Mouse (Mus musculus) central nervous system, embryonic 11.5 days (tissue): ENCODE data around the gene Gata1. TPM values are rescaled to one million over a fixed set of nuclear protein-coding genes. Genes with fewer than 3 reads are reported as not detected.

Experiments used
- polyA plus RNA-seq: library from polyadenylated mRNA; depleted of rRNA; stranded (reverse); fragments of >200 nt; gene quantifications from 2 replicates; pipeline ENCODE4 v1.2.3, GENCODE M21; 2012; rRNA removed

Gata1 gene
- polyA plus RNA-seq, result 9.1 and 11.0 TPM in 2 replicates

DNA sequence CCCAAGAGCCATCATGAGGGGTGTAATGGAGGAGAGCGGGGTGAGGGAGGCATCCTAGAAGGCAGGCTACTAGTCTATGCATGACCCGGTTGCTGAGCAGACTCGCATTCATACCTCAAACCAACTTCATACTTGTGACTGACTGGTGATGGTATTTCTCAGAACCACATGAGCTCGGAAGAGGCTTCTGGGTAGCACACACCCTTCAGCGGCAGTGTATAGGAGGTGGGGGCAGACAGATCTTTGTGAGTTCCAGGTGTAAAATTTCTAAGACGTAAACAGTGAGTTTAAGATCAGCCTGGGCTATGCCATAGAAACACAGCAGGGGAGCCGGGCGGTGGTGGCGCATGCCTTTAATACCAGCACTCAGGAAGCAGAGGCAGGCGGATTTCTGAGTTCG, at the start of gene Gata1:
Gene Gata1, minus strand, starts transcription at position 180 of the 400 bp plus-strand sequence.

DNA sequence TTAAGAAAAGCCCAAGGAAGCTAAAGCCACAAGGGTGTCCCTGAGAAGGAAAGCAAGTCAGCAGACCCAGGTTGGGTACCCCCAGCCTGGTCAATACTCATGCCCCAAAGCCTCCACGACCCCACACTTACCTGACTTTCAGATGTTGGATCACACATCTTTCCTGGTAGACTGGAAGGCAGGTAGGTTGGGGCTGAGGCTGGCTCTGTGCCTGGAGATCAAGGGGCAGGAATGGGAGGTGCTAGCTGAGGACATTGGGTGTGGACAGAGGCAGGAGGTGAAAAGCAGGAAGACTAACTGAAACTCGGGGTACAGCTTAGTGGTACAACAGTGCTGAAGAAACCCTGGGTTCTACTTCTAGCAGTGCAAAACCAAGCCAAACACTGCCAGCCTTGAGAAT, 40.4 kb upstream of the Gata1 start, which contains the start of gene Glod5:
Gene Glod5, minus strand, starts transcription at position 207 of the 400 bp plus-strand sequence.

DNA sequence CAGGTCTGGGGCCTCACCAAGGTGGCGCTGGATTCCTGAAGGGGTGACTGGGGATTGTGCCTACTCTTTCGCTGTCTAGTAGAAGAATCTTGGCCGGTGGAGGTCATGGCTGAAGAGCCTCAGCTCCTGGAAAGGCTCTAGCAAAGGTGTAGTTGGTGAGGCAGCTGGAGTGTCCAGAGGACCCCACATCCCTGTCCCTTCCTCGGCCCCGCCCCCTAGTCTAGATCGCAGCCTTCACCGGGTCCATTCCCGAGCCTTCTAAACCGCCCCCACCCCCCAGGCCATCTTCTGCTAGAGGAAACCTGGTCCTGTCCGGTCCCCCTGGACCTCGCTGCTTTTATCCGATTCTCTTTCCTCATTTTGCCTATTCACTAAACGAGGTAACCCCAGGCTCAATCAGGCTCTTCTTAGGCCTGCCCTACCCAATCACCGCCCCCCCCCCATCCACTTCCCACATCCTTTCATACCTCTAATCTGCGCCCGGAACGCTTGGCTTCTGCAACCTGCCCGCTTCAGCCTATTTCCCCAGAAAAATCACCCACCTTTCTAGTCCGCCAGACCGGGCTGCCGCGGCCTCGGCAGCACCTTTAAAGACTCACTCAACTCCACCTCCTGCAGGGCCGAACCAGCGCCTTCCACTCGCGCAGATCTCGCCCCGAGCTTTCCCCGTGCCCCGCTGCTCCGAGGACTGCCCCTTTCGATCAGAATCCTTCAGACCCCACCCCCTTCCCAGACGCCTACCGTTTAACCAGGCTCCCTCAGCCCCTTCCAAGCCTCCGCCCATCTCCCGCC, 30.6 kb downstream of the Gata1 start, which contains the start of gene Hdac6:
Gene Hdac6, minus strand, starts transcription at position 782 of the 792 bp plus-strand sequence.

DNA sequence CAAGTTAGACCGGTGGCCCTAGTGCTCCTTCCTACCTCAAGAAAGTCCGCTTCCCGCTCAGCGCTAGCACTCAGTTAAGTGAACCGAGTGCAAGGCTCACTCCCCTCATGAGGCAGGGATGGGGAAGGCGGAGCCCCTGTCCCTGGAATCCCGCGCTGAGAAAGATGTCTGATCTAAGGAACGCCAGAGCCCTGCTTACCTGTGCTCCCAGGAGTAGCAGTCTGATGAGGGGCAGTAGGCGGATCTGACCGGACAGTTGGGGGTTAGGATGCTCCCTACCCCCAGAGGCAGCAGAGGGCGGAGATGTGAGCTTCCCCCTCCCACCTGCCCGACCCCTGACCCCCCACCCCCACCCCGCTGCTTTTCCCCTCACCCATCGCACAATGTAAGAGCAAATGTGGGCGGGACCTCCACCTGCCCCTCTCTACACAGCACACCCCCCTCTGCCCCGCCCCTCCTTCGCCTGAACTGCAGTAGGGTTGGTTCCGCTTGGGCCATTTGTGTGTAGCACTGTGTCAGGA, 49.5 kb downstream of the Gata1 start, which contains the start of gene Eras:
Gene Eras, minus strand, starts transcription at position 338 of the 521 bp plus-strand sequence.

DNA sequence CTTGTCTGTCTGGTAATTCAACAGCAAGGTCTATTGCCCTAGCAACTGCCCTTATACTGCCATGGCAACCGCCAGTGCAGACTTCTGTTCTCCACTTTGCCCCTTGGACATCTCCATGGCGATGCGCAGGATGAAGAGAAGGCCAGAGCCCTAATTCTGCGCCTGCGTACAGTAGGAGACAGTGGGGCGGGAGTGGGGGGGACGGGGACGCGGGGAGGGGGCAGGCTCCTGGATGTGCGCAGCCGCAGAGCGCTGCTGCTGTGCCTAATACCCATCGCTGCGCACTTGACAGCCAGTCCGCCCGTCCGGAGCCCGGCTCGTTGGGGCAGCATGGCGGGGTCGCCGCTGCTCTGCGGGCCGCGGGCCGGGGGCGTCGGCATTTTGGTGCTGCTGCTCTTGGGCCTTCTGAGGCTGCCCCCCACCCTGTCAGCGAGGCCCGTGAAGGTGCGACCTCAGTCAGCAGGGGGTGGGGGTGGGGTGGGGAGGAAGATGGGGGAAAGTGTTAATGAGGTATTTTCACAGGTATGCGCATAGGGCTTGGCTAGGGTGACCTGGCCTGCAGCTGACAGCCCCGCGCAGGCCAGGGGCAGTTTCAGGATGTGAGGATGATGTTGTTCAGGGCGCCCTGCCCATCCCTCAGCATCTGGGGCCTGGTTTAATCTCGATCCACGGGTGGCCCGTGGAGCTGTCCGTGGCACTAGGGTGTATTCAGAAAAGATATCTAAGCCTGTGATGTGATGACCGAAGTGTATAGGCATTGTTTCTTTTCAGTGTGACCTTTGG, 58.1 kb downstream of the Gata1 start, which contains the start of gene Pcsk1n:
Gene Pcsk1n, plus strand, starts transcription at position 222 of the 783 bp plus-strand sequence.

Other genes with a start within 250 kb of the Gata1 start
- gene Praf2, start 249.6 kb downstream of the Gata1 start, polyA plus RNA-seq, result 53.9 and 70.5 TPM in 2 replicates
- gene Ccdc120, start 227.2 kb downstream of the Gata1 start, polyA plus RNA-seq, result 20.3 and 22.5 TPM in 2 replicates
- 16.0 and 21.7 TPM in 2 replicates for gene Tfe3, start 215.5 kb downstream of the Gata1 start, polyA plus RNA-seq
- gene Gripap1, start 188.3 kb downstream of the Gata1 start, polyA plus RNA-seq, result 72.0 and 84.3 TPM in 2 replicates
- 2.8 and 3.9 TPM in 2 replicates for gene Kcnd1, start 155.8 kb downstream of the Gata1 start, polyA plus RNA-seq
- gene Otud5, start 136.7 kb downstream of the Gata1 start, polyA plus RNA-seq, result 43.7 and 56.6 TPM in 2 replicates
- gene Pim2, start 99.8 kb downstream of the Gata1 start, polyA plus RNA-seq, result 11.3 and 13.8 TPM in 2 replicates
- 15.1 and 29.0 TPM in 2 replicates for gene Slc35a2, start 94.0 kb downstream of the Gata1 start, polyA plus RNA-seq
- gene Pqbp1, start 78.8 kb downstream of the Gata1 start, polyA plus RNA-seq, result 167 and 254 TPM in 2 replicates
- 52.5 and 81.8 TPM in 2 replicates for gene Timm17b, start 78.7 kb downstream of the Gata1 start, polyA plus RNA-seq
- gene Gm10491, start 70.2 kb downstream of the Gata1 start, polyA plus RNA-seq, result not detected in 2 replicates
- gene Gm10490, start 68.5 kb downstream of the Gata1 start, polyA plus RNA-seq, result 0.29 TPM in 1 of 2 replicates, not detected in the other
- gene Pcsk1n, start 58.2 kb downstream of the Gata1 start, polyA plus RNA-seq, result 14.0 and 40.0 TPM in 2 replicates
- gene Eras, start 49.5 kb downstream of the Gata1 start, polyA plus RNA-seq, result 0.07 and 0.11 TPM in 2 replicates
- gene Hdac6, start 30.2 kb downstream of the Gata1 start, polyA plus RNA-seq, result 88.1 and 106 TPM in 2 replicates
- gene Glod5, start 40.4 kb upstream of the Gata1 start, polyA plus RNA-seq, result 0.19 TPM in 1 of 2 replicates, not detected in the other
- gene Suv39h1, start 96.7 kb upstream of the Gata1 start, polyA plus RNA-seq, result 56.8 and 78.2 TPM in 2 replicates
- 1.7 and 1.8 TPM in 2 replicates for gene Was, start 112.4 kb upstream of the Gata1 start, polyA plus RNA-seq
- 85.7 and 88.6 TPM in 2 replicates for gene Wdr13, start 154.8 kb upstream of the Gata1 start, polyA plus RNA-seq
- 596 and 658 TPM in 2 replicates for gene Rbm3, start 167.8 kb upstream of the Gata1 start, polyA plus RNA-seq
- gene Tbc1d25, start 198.1 kb upstream of the Gata1 start, polyA plus RNA-seq, result 10.1 and 13.4 TPM in 2 replicates
- 15.4 and 22.9 TPM in 2 replicates for gene Ebp, start 215.4 kb upstream of the Gata1 start, polyA plus RNA-seq
- gene Porcn, start 228.5 kb upstream of the Gata1 start, polyA plus RNA-seq, result 18.3 and 35.3 TPM in 2 replicates